Mouse (Mus musculus) adrenal gland, postnatal 4 days (tissue): ENCODE results near the gene Mccc1. TPM values are rescaled to one million over a fixed set of nuclear protein-coding genes. Genes with fewer than 3 reads are reported as not detected.

Source experiments
- DNase-seq, 2 experiments: peaks; one replicate each; pipeline ENCODE4 v3.0.0; 2021 to 2022; ENCODE audit warnings: low spot score in 2 of 2, mixed read lengths in 2 of 2
- total RNA-seq, 2 experiments: library from RNA; stranded (reverse); gene quantifications; 2 replicates each; pipeline ENCODE4 v1.2.3; 2021

Mccc1 gene
- total RNA-seq, 2 experiments from 2014 or later = 57.7 to 74.9 TPM

GRCm38 (mm10) chr3:35967366-35967921 is 33.0 kb downstream of the Mccc1 start:
- no peak for DNase-seq

GRCm38 (mm10) chr3:35966493-35966892 is 34.0 kb downstream of the Mccc1 start:
- no peak for DNase-seq

- DNase-seq = no peak
These were observed 35.5 kb downstream of the Mccc1 start for GRCm38 (mm10) chr3:35964928-35965327.

GRCm38 (mm10) chr3:35963921-35964320 is 36.6 kb downstream of the Mccc1 start:
- no peak for DNase-seq

GRCm38 (mm10) chr3:35963401-35963800 is 37.1 kb downstream of the Mccc1 start:
- no peak for DNase-seq

GRCm38 (mm10) chr3:35962967-35963366 is 37.5 kb downstream of the Mccc1 start:
- DNase-seq = no peak

- no peak for DNase-seq
These were observed 43.2 kb downstream of the Mccc1 start for GRCm38 (mm10) chr3:35957230-35957629.

GRCm38 (mm10) chr3:35954901-35955575 is 45.4 kb downstream of the Mccc1 start:
- no peak for DNase-seq

- no peak for DNase-seq
These were observed 46.7 kb downstream of the Mccc1 start for GRCm38 (mm10) chr3:35953816-35954215.

GRCm38 (mm10) chr3:35953184-35953583 is 47.3 kb downstream of the Mccc1 start:
- DNase-seq = no peak

- no peak for DNase-seq
These were observed 52.3 kb downstream of the Mccc1 start for GRCm38 (mm10) chr3:35948197-35948596.

- DNase-seq = no peak
These were observed 59.9 kb downstream of the Mccc1 start for GRCm38 (mm10) chr3:35940520-35941135.

- DNase-seq = no peak
These were observed 60.4 kb downstream of the Mccc1 start for GRCm38 (mm10) chr3:35940047-35940446.

GRCm38 (mm10) chr3:35937345-35937744 is 63.1 kb downstream of the Mccc1 start, which contains the start of gene Dcun1d1:
Gene Dcun1d1 (minus strand): TSS chr3:35937445.
- no peak for DNase-seq

GRCm38 (mm10) chr3:35933405-35933777 is 67.1 kb downstream of the Mccc1 start:
- no peak for DNase-seq

- peak; percentile 66 to 67 for DNase-seq
These were observed 67.6 kb downstream of the Mccc1 start for GRCm38 (mm10) chr3:35932735-35933404.

GRCm38 (mm10) chr3:35931896-35932727 is 68.4 kb downstream of the Mccc1 start:
- DNase-seq = peak in 1 of 2 experiments; percentile 21

GRCm38 (mm10) chr3:35931359-35931758 is 69.1 kb downstream of the Mccc1 start:
- no peak for DNase-seq

- DNase-seq = no peak
These were observed 70.6 kb downstream of the Mccc1 start for GRCm38 (mm10) chr3:35929831-35930230.

- DNase-seq = no peak
These were observed 71.1 kb downstream of the Mccc1 start for GRCm38 (mm10) chr3:35929406-35929805.

GRCm38 (mm10) chr3:35925852-35926251 is 74.6 kb downstream of the Mccc1 start:
- DNase-seq = no peak
